Mouse (Mus musculus) heart, embryonic 12.5 days (tissue): Measurements from ENCODE around the gene Krtap4-2. TPM values are rescaled to one million over a fixed set of nuclear protein-coding genes. Genes with fewer than 3 reads are reported as not detected.
"Not testable (repeated sequence)": the region's sequence is repeated elsewhere in the genome, so short reads cannot be mapped to it uniquely, and the experiment has no call there.

Source experiments
- ATAC-seq: fragments of 200-750 bp; cut with Nextera tagmentation; 2 replicates; pipeline ENCODE4 v1.8.0; 2017; ENCODE audit warnings: moderate TSS enrichment, moderate library complexity; ENCODE audit not compliant: insufficient number of reproducible peaks, low FRiP score
- H3K27ac ChIP-seq: fragments of 300-500 bp; sonication (generic); 2 replicates; pipeline ENCODE4 v1.5.1; 2016; ENCODE audit warnings: mild to moderate bottlenecking, moderate library complexity; ENCODE audit not compliant: poor library complexity, severe bottlenecking
- H3K27me3 ChIP-seq: fragments of 300-500 bp; sonication (generic); replicated peaks from 2 replicates; pipeline ENCODE4 v1.6.1; 2016; ENCODE audit warnings: mild to moderate bottlenecking, moderate library complexity
- H3K36me3 ChIP-seq: fragments of 300-500 bp; sonication (generic); 2 replicates; pipeline ENCODE4 v1.6.1; 2016; ENCODE audit warnings: mild to moderate bottlenecking, moderate library complexity
- H3K4me1 ChIP-seq: fragments of 300-500 bp; sonication (generic); replicated peaks from 2 replicates; pipeline ENCODE4 v1.6.1; 2016; ENCODE audit warnings: mild to moderate bottlenecking
- H3K4me2 ChIP-seq: fragments of 300-500 bp; sonication (generic); 2 replicates; pipeline ENCODE4 v1.6.1; 2016; ENCODE audit warnings: mild to moderate bottlenecking, moderate library complexity
- H3K4me3 ChIP-seq: fragments of 300-500 bp; sonication (generic); 2 replicates; pipeline ENCODE4 v1.5.1; 2016; ENCODE audit warnings: mild to moderate bottlenecking
- H3K9ac ChIP-seq: fragments of 300-500 bp; sonication (generic); 2 replicates; pipeline ENCODE4 v1.6.1; 2016; ENCODE audit warnings: mild to moderate bottlenecking, moderate library complexity
- H3K9me3 ChIP-seq: fragments of 300-500 bp; sonication (generic); replicated peaks from 2 replicates; pipeline ENCODE4 v1.6.1; 2016; ENCODE audit warnings: mild to moderate bottlenecking, moderate library complexity
- WGBS: fragments of 180-500 bp; shearing (Covaris S2); methylation state at CpG from one replicate; pipeline ENCODE4 v1.1.7; 2016; 5-methylcytosine and 5-hydroxymethylcytosine counted together
- polyA plus RNA-seq: library from polyadenylated mRNA; unstranded; fragments of >200 nt; fragmentation: Nextera tagmentation; extraction: Ambion mirVana; gene quantifications from 2 replicates; pipeline ENCODE4 v1.2.1, GENCODE M21; 2016

Krtap4-2 gene
- polyA plus RNA-seq, 1 experiment from 2014 or later = not detected

- 36% methylated on average over 1 of the region's 1 CpGs for WGBS
- Histone ChIP-seq H3K9ac (no peak overlapping the region), H3K4me2 (no peak overlapping the region), H3K4me1 (no peaks in the 10 kb centered on the region), H3K27me3 (0 out of 2 replicates have a peak, but pooled peaks cover 6% of the 10 kb centered on the region), H3K36me3 (no peaks in the 10 kb centered on the region), H3K9me3 (no peaks in the 10 kb centered on the region), H3K27ac (no peak overlapping the region), H3K4me3 (no peak overlapping the region)
- ATAC-seq = no peak
These were observed 6.0 kb upstream of the Krtap4-2 start for GRCm38 (mm10) chr11:99640926-99641325.

GRCm38 (mm10) chr11:99637086-99637485 lies 2.2 kb upstream of the Krtap4-2 start:
- no peaks in the 10 kb centered on the region for H3K36me3 ChIP-seq
- ATAC-seq = no peak
- no peak overlapping the region for H3K9ac ChIP-seq
- H3K4me3 ChIP-seq = no peak overlapping the region
- H3K4me2 ChIP-seq = no peak overlapping the region
- no peaks in the 10 kb centered on the region for H3K9me3 ChIP-seq
- WGBS = 54% methylated on average over 1 of the region's 1 CpGs
- no peaks in the 10 kb centered on the region for H3K4me1 ChIP-seq
- no peak overlapping the region for H3K27ac ChIP-seq
- H3K27me3 ChIP-seq = peaks cover 8% of the 10 kb centered on the region

GRCm38 (mm10) chr11:99633293-99633692 lies 1.6 kb downstream of the Krtap4-2 start:
- Histone ChIP-seq H3K27ac (no peak overlapping the region), H3K27me3 (peaks cover 5% of the 10 kb centered on the region), H3K4me1 (no peaks in the 10 kb centered on the region), H3K9ac (no peak overlapping the region), H3K36me3 (no peaks in the 10 kb centered on the region), H3K4me3 (no peak overlapping the region), H3K9me3 (no peaks in the 10 kb centered on the region), H3K4me2 (no peak overlapping the region)
- WGBS = 45% methylated on average over 2 of the region's 2 CpGs
- ATAC-seq = no peak

- H3K36me3 ChIP-seq = no peaks in the 10 kb centered on the region
- no peak overlapping the region for H3K4me2 ChIP-seq
- ATAC-seq = no peak
- H3K9me3 ChIP-seq = no peaks in the 10 kb centered on the region
- no peak overlapping the region for H3K4me3 ChIP-seq
- WGBS = 65% methylated on average over 3 of the region's 3 CpGs
- H3K27me3 ChIP-seq = peaks cover 10% of the 10 kb centered on the region
- no peak overlapping the region for H3K9ac ChIP-seq
- no peak overlapping the region for H3K27ac ChIP-seq
- no peaks in the 10 kb centered on the region for H3K4me1 ChIP-seq
These were observed 4.0 kb downstream of the Krtap4-2 start for GRCm38 (mm10) chr11:99630890-99631289.

GRCm38 (mm10) chr11:99628138-99628537 lies 6.7 kb downstream of the Krtap4-2 start, which contains the start of gene Krtap4-1:
TSS of gene Krtap4-1 (minus strand) at chr11:99628238.
- no peaks in the 10 kb centered on the region for H3K4me1 ChIP-seq
- WGBS = 76% methylated on average over 4 of the region's 4 CpGs
- H3K36me3 ChIP-seq = no peaks in the 10 kb centered on the region
- no peak within 1 kb of the TSS for H3K9ac ChIP-seq
- no peak within 1 kb of the TSS for H3K4me3 ChIP-seq
- no peak for ATAC-seq
- no peak within 1 kb of the TSS for H3K27ac ChIP-seq
- H3K9me3 ChIP-seq = peaks cover 5% of the 10 kb centered on the region; the same call in 1 of the 2 replicates
- peaks cover 5% of the 10 kb centered on the region; the same call in 1 of the 2 replicates for H3K27me3 ChIP-seq
- no peak within 1 kb of the TSS for H3K4me2 ChIP-seq

DNA sequence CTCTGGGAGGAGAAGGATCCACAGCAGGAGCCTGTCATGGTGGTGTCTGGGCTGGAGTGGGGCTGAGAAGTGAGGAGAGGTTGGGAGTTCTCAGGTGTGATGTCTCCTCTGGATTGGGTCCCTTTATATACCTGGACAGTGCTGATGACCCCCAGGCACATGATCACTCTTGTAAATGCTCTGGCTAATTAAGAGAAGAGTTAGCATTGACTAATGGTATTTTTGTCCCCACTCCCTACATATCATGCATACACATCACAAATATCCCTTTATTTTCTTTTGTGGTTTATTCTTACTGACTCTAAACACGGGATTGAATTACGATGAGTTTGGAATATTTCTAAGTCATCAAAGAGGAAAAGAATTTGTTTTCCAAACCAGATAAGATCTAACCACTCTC lies 14.5 kb downstream of the Krtap4-2 start, which contains the start of gene Gm11562:
TSS of gene Gm11562 (minus strand) at position 101 of the 400 bp plus-strand sequence.
- Histone ChIP-seq H3K4me3 (no peak within 1 kb of the TSS), H3K9me3 (peaks cover under 1% of the 10 kb centered on the region; the same call in 1 of the 2 replicates), H3K4me1 (no peaks in the 10 kb centered on the region), H3K27ac (no peak within 1 kb of the TSS), H3K9ac (no peak within 1 kb of the TSS), H3K4me2 (no peak within 1 kb of the TSS), H3K27me3 (no peaks in the 10 kb centered on the region), H3K36me3 (no peaks in the 10 kb centered on the region)
- 81% methylated on average over 2 of the region's 2 CpGs for WGBS
- no peak for ATAC-seq

- Histone ChIP-seq H3K4me3 (no peak within 1 kb of the TSS), H3K9ac (no peak within 1 kb of the TSS), H3K27ac (no peak within 1 kb of the TSS), H3K4me2 (no peak within 1 kb of the TSS), H3K4me1 (no peaks in the 10 kb centered on the region), H3K9me3 (no peaks in the 10 kb centered on the region), H3K36me3 (no peaks in the 10 kb centered on the region), H3K27me3 (no peaks in the 10 kb centered on the region)
- no peak for ATAC-seq
- 53% methylated on average over 3 of the region's 3 CpGs for WGBS
These were observed 20.0 kb downstream of the Krtap4-2 start, which contains the start of gene Krtap2-4 for GRCm38 (mm10) chr11:99614796-99615363. TSS of gene Krtap2-4 (minus strand) at chr11:99614846.

- not testable (repeated sequence) for H3K4me2 ChIP-seq, ATAC-seq, H3K27me3 ChIP-seq, H3K36me3 ChIP-seq, H3K9ac ChIP-seq, H3K9me3 ChIP-seq, H3K4me3 ChIP-seq, H3K4me1 ChIP-seq, H3K27ac ChIP-seq
- WGBS = 54% methylated on average over 1 of the region's 2 CpGs
These were observed 24.8 kb downstream of the Krtap4-2 start, which contains the start of gene Gm11937 for GRCm38 (mm10) chr11:99610089-99610488. TSS of gene Gm11937 (minus strand) at chr11:99610189.

GRCm38 (mm10) chr11:99609126-99609525 lies 25.8 kb downstream of the Krtap4-2 start:
- no peaks in the 10 kb centered on the region; the same call in 1 of the 2 replicates for H3K27me3 ChIP-seq
- no peak overlapping the region for H3K9ac ChIP-seq
- H3K4me1 ChIP-seq = no peaks in the 10 kb centered on the region
- H3K4me3 ChIP-seq = no peak overlapping the region
- H3K4me2 ChIP-seq = no peak overlapping the region
- H3K36me3 ChIP-seq = no peaks in the 10 kb centered on the region
- no peak overlapping the region for H3K27ac ChIP-seq
- 62% methylated on average over 1 of the region's 1 CpGs for WGBS
- H3K9me3 ChIP-seq = no peaks in the 10 kb centered on the region
- no peak for ATAC-seq

DNA sequence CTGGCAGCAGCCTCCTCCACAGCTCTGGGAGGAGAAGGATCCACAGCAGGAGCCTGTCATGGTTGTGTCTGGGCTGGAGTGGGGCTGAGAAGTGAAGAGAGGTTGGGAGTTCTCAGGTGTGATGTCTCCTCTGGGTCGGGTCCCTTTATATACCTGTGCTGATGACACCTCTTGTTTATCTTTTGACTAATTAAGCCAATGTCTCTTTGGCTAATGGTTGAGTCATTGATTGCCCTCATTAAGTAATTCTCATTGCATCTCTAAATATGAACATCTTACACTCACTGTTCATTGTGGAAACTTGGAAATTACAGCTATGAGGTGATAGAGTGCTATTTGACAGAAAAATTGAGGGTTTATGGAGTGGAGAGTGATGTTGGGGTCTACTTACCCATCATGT lies 31.7 kb downstream of the Krtap4-2 start, which contains the start of gene Gm11938:
TSS of gene Gm11938 (minus strand) at position 101 of the 400 bp plus-strand sequence.
- not testable (repeated sequence) for H3K4me2 ChIP-seq, H3K4me1 ChIP-seq, H3K36me3 ChIP-seq, H3K9me3 ChIP-seq, H3K27me3 ChIP-seq, ATAC-seq, H3K9ac ChIP-seq, H3K4me3 ChIP-seq, H3K27ac ChIP-seq
- WGBS = 59% methylated on average over 1 of the region's 1 CpGs

DNA sequence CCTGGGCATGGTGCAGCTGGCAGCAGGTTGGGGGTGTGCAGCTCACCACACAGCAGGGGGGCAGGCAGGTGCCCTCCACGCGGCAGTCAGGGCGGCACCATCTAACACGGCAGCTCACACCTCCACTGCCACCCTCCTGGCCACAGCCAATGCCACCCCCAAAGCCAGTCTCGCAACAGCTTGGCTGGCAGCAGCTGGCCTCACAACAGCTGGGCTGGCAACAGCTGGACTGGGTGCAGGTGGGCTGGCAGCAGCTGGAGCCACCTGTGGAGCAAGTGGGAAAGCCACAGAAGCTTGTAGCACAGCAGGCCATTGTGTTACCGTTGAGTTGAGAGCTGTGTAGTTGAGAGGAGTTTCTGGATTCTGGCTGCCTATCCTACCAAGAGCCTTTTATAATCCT lies 37.1 kb downstream of the Krtap4-2 start, which contains the start of gene Krtap9-3:
TSS of gene Krtap9-3 (minus strand) at position 364 of the 400 bp plus-strand sequence.
- H3K27me3 ChIP-seq, H3K4me1 ChIP-seq, H3K4me2 ChIP-seq, H3K4me3 ChIP-seq, H3K36me3 ChIP-seq, H3K9me3 ChIP-seq, H3K9ac ChIP-seq, H3K27ac ChIP-seq, ATAC-seq: not testable (repeated sequence)
- WGBS = 74% methylated on average over 6 of the region's 6 CpGs
